Mouse (Mus musculus): Measurements from ENCODE around the gene Taf1b. TPM values are rescaled to one million over a fixed set of nuclear protein-coding genes. Genes with fewer than 3 reads are reported as not detected.
A peak's percentile ranks its signal among the peaks of the same experiment; 100 is the strongest.

Taf1b gene
- total RNA-seq, 2 experiments from 2014 or later, result 9.3 to 17.1 TPM

GRCm38 (mm10) chr12:24547686-24548085 is 49.5 kb downstream of the Taf1b start:
- ATAC-seq (replicated peaks; ENCODE audit: low FRiP score, poor library complexity, severe bottlenecking), result no peak

GRCm38 (mm10) chr12:24548885-24549284 is 50.7 kb downstream of the Taf1b start:
- ATAC-seq (replicated peaks; ENCODE audit: low FRiP score, poor library complexity, severe bottlenecking), result no peak

- ATAC-seq (replicated peaks; ENCODE audit: low FRiP score, poor library complexity, severe bottlenecking), result no peak
These were observed 54.4 kb downstream of the Taf1b start for GRCm38 (mm10) chr12:24552531-24552930.

GRCm38 (mm10) chr12:24555976-24556375 is 57.8 kb downstream of the Taf1b start:
- ATAC-seq (replicated peaks; ENCODE audit: low FRiP score, poor library complexity, severe bottlenecking), result no peak

- ATAC-seq (replicated peaks; ENCODE audit: low FRiP score, poor library complexity, severe bottlenecking), result no peak
These were observed 65.3 kb downstream of the Taf1b start for GRCm38 (mm10) chr12:24563395-24563960.

- no peak for ATAC-seq (replicated peaks; ENCODE audit: low FRiP score, poor library complexity, severe bottlenecking)
These were observed 67.2 kb downstream of the Taf1b start for GRCm38 (mm10) chr12:24565311-24565710.

GRCm38 (mm10) chr12:24567606-24568005 is 69.4 kb downstream of the Taf1b start:
- no peak for ATAC-seq (replicated peaks; ENCODE audit: low FRiP score, poor library complexity, severe bottlenecking)

- peak; percentile 100 for ATAC-seq (replicated peaks; ENCODE audit: low FRiP score, poor library complexity, severe bottlenecking)
These were observed 73.6 kb downstream of the Taf1b start, which contains the start of gene Grhl1 for GRCm38 (mm10) chr12:24571523-24572392. Gene Grhl1, plus strand, starts transcription at chr12:24572283.

GRCm38 (mm10) chr12:24572421-24573274 is 74.5 kb downstream of the Taf1b start:
- no peak for ATAC-seq (replicated peaks; ENCODE audit: low FRiP score, poor library complexity, severe bottlenecking)

GRCm38 (mm10) chr12:24573275-24573580 is 75.1 kb downstream of the Taf1b start:
- ATAC-seq (replicated peaks; ENCODE audit: low FRiP score, poor library complexity, severe bottlenecking), result no peak

- no peak for ATAC-seq (replicated peaks; ENCODE audit: low FRiP score, poor library complexity, severe bottlenecking)
These were observed 76.7 kb downstream of the Taf1b start for GRCm38 (mm10) chr12:24574870-24575269.

GRCm38 (mm10) chr12:24580452-24580851 is 82.3 kb downstream of the Taf1b start:
- no peak for ATAC-seq (replicated peaks; ENCODE audit: low FRiP score, poor library complexity, severe bottlenecking)

GRCm38 (mm10) chr12:24580996-24581683 is 83.0 kb downstream of the Taf1b start:
- no peak for ATAC-seq (replicated peaks; ENCODE audit: low FRiP score, poor library complexity, severe bottlenecking)

GRCm38 (mm10) chr12:24583653-24584052 is 85.5 kb downstream of the Taf1b start:
- ATAC-seq (replicated peaks; ENCODE audit: low FRiP score, poor library complexity, severe bottlenecking), result no peak

- ATAC-seq (replicated peaks; ENCODE audit: low FRiP score, poor library complexity, severe bottlenecking), result no peak
These were observed 86.7 kb downstream of the Taf1b start for GRCm38 (mm10) chr12:24584835-24585234.

GRCm38 (mm10) chr12:24586193-24586592 is 88.0 kb downstream of the Taf1b start:
- ATAC-seq (replicated peaks; ENCODE audit: low FRiP score, poor library complexity, severe bottlenecking), result no peak

GRCm38 (mm10) chr12:24590371-24590770 is 92.2 kb downstream of the Taf1b start:
- ATAC-seq (replicated peaks; ENCODE audit: low FRiP score, poor library complexity, severe bottlenecking), result no peak

- ATAC-seq (replicated peaks; ENCODE audit: low FRiP score, poor library complexity, severe bottlenecking), result no peak
These were observed 93.9 kb downstream of the Taf1b start for GRCm38 (mm10) chr12:24592055-24592454.

- no peak for ATAC-seq (replicated peaks; ENCODE audit: low FRiP score, poor library complexity, severe bottlenecking)
These were observed 95.0 kb downstream of the Taf1b start for GRCm38 (mm10) chr12:24592956-24593672.
